ENCODE assay signal across 11 mouse cellular contexts in genomic region chr8:123442351-123442750, GRCm38 (mm10). TPM values are rescaled to one million over a fixed set of nuclear protein-coding genes. Genes with fewer than 3 reads are reported as not detected.
DNase-seq lines count a peak whose midpoint lies in the region; ATAC-seq and TF ChIP-seq lines count a peak whose summit lies in the region.
"Had no signal": no experiment of that assay in that cellular context is flagged by ENCODE, and none has a peak within 500 bp of the region (broad histone marks: within the 10 kb centered on the region; RNA-seq: fewer than 3 reads in every experiment).

No protein-coding gene starts in this region.

- no peak overlapping the region for H3K9ac ChIP-seq in heart, embryonic 12.5 days
- H3K9ac ChIP-seq in hindbrain, embryonic 15.5 days = no peak overlapping the region
- peak overlapping the region; percentile 81 for H3K9ac ChIP-seq in midbrain, embryonic 13.5 days (replicated peaks)

- TF ChIP-seq POLR2A in cortical plate, adult 2 months (IDR thresholded peaks at IDR 0.05; ENCODE audit: extremely low read depth, insufficient read depth, low read length) = no peak

- 0 out of 2 replicates have a peak, but pooled peaks cover 3% of the 10 kb centered on the region for H3K9me3 ChIP-seq in heart, embryonic 12.5 days (replicated peaks)
- H3K9me3 ChIP-seq in hindbrain, embryonic 15.5 days = no peaks in the 10 kb centered on the region
- no peaks in the 10 kb centered on the region for H3K9me3 ChIP-seq in midbrain, embryonic 13.5 days

- no peaks in the 10 kb centered on the region for H3K36me3 ChIP-seq in heart, embryonic 12.5 days
- H3K36me3 ChIP-seq in hindbrain, embryonic 15.5 days = no peaks in the 10 kb centered on the region
- no peaks in the 10 kb centered on the region for H3K36me3 ChIP-seq in midbrain, embryonic 13.5 days

- no peak for ATAC-seq in heart, embryonic 12.5 days (ENCODE audit: insufficient number of reproducible peaks, low FRiP score)
- ATAC-seq in hindbrain, embryonic 15.5 days (ENCODE audit: low FRiP score, low read depth) = peak; percentile 31; the same call in 1 of the 2 replicates
- peak; percentile 53 for ATAC-seq in midbrain, embryonic 13.5 days

- no peak for DNase-seq in heart, adult 11 months
- DNase-seq in adrenal gland, postnatal 36 days = no peak
- no peak for DNase-seq in layer of hippocampus, postnatal 25 days (ENCODE audit: extremely low spot score in 1 of 2, low spot score in 1 of 2)
- DNase-seq in kidney, adult 18-20 months = no peak

- H3K4me2 ChIP-seq in heart, embryonic 12.5 days = peak overlapping the region; percentile 73; the same call in 1 of the 2 replicates
- H3K4me2 ChIP-seq in hindbrain, embryonic 15.5 days = peak overlapping the region; percentile 68
- peak overlapping the region; percentile 65 for H3K4me2 ChIP-seq in midbrain, embryonic 13.5 days (replicated peaks)

- no peak for TF ChIP-seq CTCF in cortical plate, adult 2 months (IDR thresholded peaks at IDR 0.05; ENCODE audit: extremely low read depth, insufficient read depth, low read length)

- no peaks in the 10 kb centered on the region for H3K27me3 ChIP-seq in heart, embryonic 12.5 days (replicated peaks)
- H3K27me3 ChIP-seq in hindbrain, embryonic 15.5 days = no peaks in the 10 kb centered on the region
- H3K27me3 ChIP-seq in midbrain, embryonic 13.5 days = no peaks in the 10 kb centered on the region

- 83% methylated on average over 5 of the region's 5 CpGs for WGBS in heart, embryonic 12.5 days
- 85% methylated on average over 5 of the region's 5 CpGs for WGBS in hindbrain, embryonic 15.5 days
- 78% methylated on average over 5 of the region's 5 CpGs for WGBS in midbrain, embryonic 13.5 days

- H3K4me1 ChIP-seq in heart, embryonic 12.5 days (replicated peaks) = peaks cover 31% of the 10 kb centered on the region
- no peaks in the 10 kb centered on the region for H3K4me1 ChIP-seq in cortical plate, adult 2 months (ENCODE audit: control insufficient read depth, insufficient read depth, low read length)
- H3K4me1 ChIP-seq in hindbrain, embryonic 15.5 days (replicated peaks) = peaks cover 18% of the 10 kb centered on the region
- H3K4me1 ChIP-seq in midbrain, embryonic 13.5 days (replicated peaks) = peaks cover 10% of the 10 kb centered on the region

- H3K4me3 ChIP-seq in heart, embryonic 12.5 days = peak overlapping the region; percentile 54; the same call in 1 of the 2 replicates
- peak overlapping the region; percentile 89 for H3K4me3 ChIP-seq in cortical plate, adult 2 months (ENCODE audit: insufficient read depth, low read length)
- H3K4me3 ChIP-seq in hindbrain, embryonic 15.5 days = peak overlapping the region; percentile 83
- peak overlapping the region; percentile 64 for H3K4me3 ChIP-seq in midbrain, embryonic 13.5 days (replicated peaks)

- no peak overlapping the region for H3K27ac ChIP-seq in heart, embryonic 12.5 days (ENCODE audit: poor library complexity, severe bottlenecking)
- H3K27ac ChIP-seq in cortical plate, adult 2 months (ENCODE audit: insufficient read depth, low read length) = no peak overlapping the region
- H3K27ac ChIP-seq in hindbrain, embryonic 15.5 days (replicated peaks) = no peak overlapping the region
- H3K27ac ChIP-seq in midbrain, embryonic 13.5 days = no peak overlapping the region

RNA-seq across cellular contexts. Expression of gene Def8, which starts 19.0 kb away (rescaled TPM):
- polyA plus RNA-seq in heart, embryonic 12.5 days (2016; fragmentation: Nextera tagmentation; extraction: Ambion mirVana) = 34.7 and 36.0 TPM in 2 replicates
- polyA plus RNA-seq in cortical plate, adult 2 months (2012; rRNA removed) = 42.8 and 43.2 TPM in 2 replicates
- polyA plus RNA-seq in hindbrain, embryonic 15.5 days (2015; fragmentation: Nextera tagmentation; extraction: Ambion mirVana) = 48.6 and 51.6 TPM in 2 replicates
- 41.7 and 42.8 TPM in 2 replicates for polyA plus RNA-seq in midbrain, embryonic 13.5 days (2015; fragmentation: Nextera tagmentation; extraction: Ambion mirVana)
- total RNA-seq in adrenal gland, postnatal 36 days (2021) = 10 to 100 TPM; 21.7 to 32.6 TPM
- total RNA-seq in layer of hippocampus, postnatal 25 days (2021) = 10 to 100 TPM; 64.6 to 66.6 TPM

RNA-seq across cellular contexts. Expression of gene Tubb3, which starts 31.1 kb away (rescaled TPM):
- 7.6 and 9.1 TPM in 2 replicates for polyA plus RNA-seq in heart, embryonic 12.5 days (2016; fragmentation: Nextera tagmentation; extraction: Ambion mirVana)
- 491 and 518 TPM in 2 replicates for polyA plus RNA-seq in cortical plate, adult 2 months (2012; rRNA removed)
- 1,757 and 1,788 TPM in 2 replicates for polyA plus RNA-seq in hindbrain, embryonic 15.5 days (2015; fragmentation: Nextera tagmentation; extraction: Ambion mirVana)
- polyA plus RNA-seq in midbrain, embryonic 13.5 days (2015; fragmentation: Nextera tagmentation; extraction: Ambion mirVana) = 1,993 and 2,050 TPM in 2 replicates
- total RNA-seq in adrenal gland, postnatal 36 days (2021) = 1 to 10 TPM; 4.5 to 4.7 TPM
- total RNA-seq in layer of hippocampus, postnatal 25 days (2021) = 100 to 1,000 TPM; 317 to 360 TPM
- total RNA-seq: gastrocnemius, adult 18-20 months had no signal
- polyA plus RNA-seq: macrophage had no signal

RNA-seq across cellular contexts. Expression of gene Afg3l1, which starts 35.4 kb away (rescaled TPM):
- polyA plus RNA-seq in heart, embryonic 12.5 days (2016; fragmentation: Nextera tagmentation; extraction: Ambion mirVana) = 56.4 and 61.8 TPM in 2 replicates
- polyA plus RNA-seq in cortical plate, adult 2 months (2012; rRNA removed) = 20.4 and 21.5 TPM in 2 replicates
- polyA plus RNA-seq in hindbrain, embryonic 15.5 days (2015; fragmentation: Nextera tagmentation; extraction: Ambion mirVana) = 49.9 and 52.9 TPM in 2 replicates
- 59.3 and 62.1 TPM in 2 replicates for polyA plus RNA-seq in midbrain, embryonic 13.5 days (2015; fragmentation: Nextera tagmentation; extraction: Ambion mirVana)
- 10 to 100 TPM; 64.2 TPM for total RNA-seq in adrenal gland, postnatal 36 days (2021)
- total RNA-seq in layer of hippocampus, postnatal 25 days (2021) = 10 to 100 TPM; 28.1 to 30.6 TPM

RNA-seq across cellular contexts. Expression of gene Mc1r, which starts 35.4 kb away (rescaled TPM):
- not detected in 2 replicates for polyA plus RNA-seq in heart, embryonic 12.5 days (2016; fragmentation: Nextera tagmentation; extraction: Ambion mirVana)
- 0.02 and 0.06 TPM in 2 replicates for polyA plus RNA-seq in cortical plate, adult 2 months (2012; rRNA removed)
- polyA plus RNA-seq in hindbrain, embryonic 15.5 days (2015; fragmentation: Nextera tagmentation; extraction: Ambion mirVana) = 0.06 and 0.16 TPM in 2 replicates
- polyA plus RNA-seq in midbrain, embryonic 13.5 days (2015; fragmentation: Nextera tagmentation; extraction: Ambion mirVana) = 0.17 and 0.31 TPM in 2 replicates
- not detected for total RNA-seq in adrenal gland, postnatal 36 days (2021)
- under 1 TPM in 1 of 2 experiments, not detected in 1; 0.10 TPM for total RNA-seq in layer of hippocampus, postnatal 25 days (2021)
- total RNA-seq: adrenal gland, adult 18-20 months; gastrocnemius, adult 18-20 months had no signal
- polyA plus RNA-seq: macrophage had no signal

Comparison
In these comparisons a context has a peak if more than half of its experiments do, and no peak if none do; other contexts are left out.
1. RNA of gene Tubb3, which starts 31.1 kb away (polyA plus RNA-seq): 1,993 to 2,050 TPM in midbrain, embryonic 13.5 days, 1,757 to 1,788 TPM in hindbrain, embryonic 15.5 days and 491 to 518 TPM in cortical plate, adult 2 months; 7.6 to 9.1 TPM in heart, embryonic 12.5 days; every median in the first group is over 10 times any median in the second.
2. Peak in every context shown above with its lines, with median percentiles within 50 percentile points of each other: H3K4me2 ChIP-seq and H3K4me3 ChIP-seq.